Mouse (Mus musculus): ENCODE data around the gene Ski. TPM values are rescaled to one million over a fixed set of nuclear protein-coding genes. Genes with fewer than 3 reads are reported as not detected.

The Ski gene
- polyA plus RNA-seq, 2 experiments, result 2.4 to 4.5 TPM

- Histone ChIP-seq H3K4me3 (ENCODE audit: insufficient read depth in 1 of 2, low read depth in 2 of 2, low read length in 2 of 2) (peak overlapping the region; percentile 49 to 70), H3K9me3 (ENCODE audit: control insufficient read depth, low read length) (no peaks in the 10 kb centered on the region), H3K9ac (replicated peaks) (no peak overlapping the region; the same call in 1 of the 2 replicates), H3K4me2 (ENCODE audit: low read depth) (peak overlapping the region; percentile 79), H3K36me3 (replicated peaks; ENCODE audit: control insufficient read depth, insufficient read depth, low read depth) (no peaks in the 10 kb centered on the region), H3K27me3 (ENCODE audit: control insufficient read depth, insufficient read depth, low read length) (peaks cover 24% of the 10 kb centered on the region), H3K4me1 (replicated peaks; ENCODE audit: control insufficient read depth in 2 of 2, insufficient read depth in 2 of 2, low read length in 1 of 2) (peaks cover 5 to 45% of the 10 kb centered on the region in 2 experiments), H3K27ac (no peak overlapping the region)
- ATAC-seq (ENCODE audit: insufficient read depth) (no peak), DNase-seq (ENCODE audit: low read depth in 3 of 3, low spot score in 3 of 3) (no peak)
- WGBS (ENCODE audit: insufficient replicate concordance), result 25% methylated on average over 14 of the region's 14 CpGs
- TF ChIP-seq CTCF (IDR thresholded peaks at IDR 0.05; ENCODE audit: low read depth), result no peak
- TF ChIP-seq EP300 (IDR thresholded peaks at IDR 0.05; ENCODE audit: low read depth), result no peak
Observed at GRCm38 (mm10) chr4:155220213-155221100, 1.9 kb downstream of the Ski start.

DNA sequence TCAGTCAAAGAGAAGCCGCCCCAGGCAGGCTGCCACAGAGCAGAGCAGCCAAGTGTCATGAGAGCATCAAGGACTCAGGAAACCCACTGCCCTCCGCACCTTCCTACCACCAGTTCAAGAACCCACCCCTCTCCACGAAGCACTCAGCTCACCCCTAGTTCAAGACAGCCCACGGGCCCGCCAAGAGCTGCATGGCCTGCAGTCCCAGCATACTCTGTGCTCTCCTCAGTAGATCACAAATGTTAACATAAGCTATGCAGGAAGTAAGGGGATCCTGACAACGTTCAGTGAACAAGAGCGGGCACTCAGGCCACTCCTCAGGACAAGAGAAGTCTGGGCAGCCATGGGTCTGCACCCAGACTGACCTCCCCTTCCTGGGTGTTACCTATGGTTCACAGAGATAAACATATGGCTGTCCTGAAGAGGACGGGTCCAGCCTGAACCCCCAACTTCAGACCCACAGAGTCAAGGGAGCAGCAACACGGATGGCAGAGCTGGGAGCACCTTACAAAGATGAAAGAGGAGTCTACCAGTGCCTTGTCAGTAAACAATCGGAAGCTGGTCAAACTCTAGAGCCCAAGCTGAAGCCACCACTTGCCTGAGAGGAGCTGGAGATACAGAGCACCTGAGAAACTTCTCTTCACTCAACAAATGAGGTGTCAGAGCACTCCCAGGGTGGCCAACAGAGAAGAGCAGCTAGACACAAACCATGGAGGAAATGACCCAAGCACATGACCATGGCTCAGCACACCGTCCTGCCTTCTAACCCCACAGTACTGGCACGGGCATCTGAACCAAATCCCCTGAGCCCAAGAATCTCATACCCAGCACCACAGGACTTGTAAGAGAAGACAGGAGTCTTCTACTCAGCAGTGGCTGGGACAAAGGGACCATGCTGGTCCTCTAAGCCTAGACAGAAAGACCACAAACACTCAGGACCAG, 2.9 kb downstream of the Ski start:
- Histone ChIP-seq H3K9me3 (ENCODE audit: control insufficient read depth, low read length) (no peaks in the 10 kb centered on the region), H3K27me3 (ENCODE audit: control insufficient read depth, insufficient read depth, low read length) (peaks cover 24% of the 10 kb centered on the region), H3K36me3 (replicated peaks; ENCODE audit: control insufficient read depth, insufficient read depth, low read depth) (no peaks in the 10 kb centered on the region), H3K4me2 (ENCODE audit: low read depth) (peak overlapping the region; percentile 79), H3K27ac (no peak overlapping the region), H3K4me3 (ENCODE audit: insufficient read depth in 1 of 2, low read depth in 2 of 2, low read length in 2 of 2) (peak overlapping the region; percentile 31 to 70; a peak in 3 of 4 replicates), H3K4me1 (replicated peaks; ENCODE audit: control insufficient read depth in 2 of 2, insufficient read depth in 2 of 2, low read length in 1 of 2) (peaks cover 5 to 53% of the 10 kb centered on the region in 2 experiments), H3K9ac (replicated peaks) (no peak overlapping the region)
- no peak for TF ChIP-seq EP300 (IDR thresholded peaks at IDR 0.05; ENCODE audit: low read depth)
- no peak for TF ChIP-seq CTCF (IDR thresholded peaks at IDR 0.05; ENCODE audit: low read depth)
- ATAC-seq (ENCODE audit: insufficient read depth), result no peak
- DNase-seq (ENCODE audit: low read depth in 3 of 3, low spot score in 3 of 3), result no peak
- WGBS (ENCODE audit: insufficient replicate concordance), result 31% methylated on average over 12 of the region's 12 CpGs

GRCm38 (mm10) chr4:155218104-155218732, 4.2 kb downstream of the Ski start:
- Histone ChIP-seq H3K27ac (no peak overlapping the region), H3K36me3 (replicated peaks; ENCODE audit: control insufficient read depth, insufficient read depth, low read depth) (no peaks in the 10 kb centered on the region), H3K4me1 (replicated peaks; ENCODE audit: control insufficient read depth in 2 of 2, insufficient read depth in 2 of 2, low read length in 1 of 2) (peaks cover 0 to 53% of the 10 kb centered on the region in 2 experiments), H3K9ac (replicated peaks) (no peak overlapping the region), H3K4me3 (ENCODE audit: insufficient read depth in 1 of 2, low read depth in 2 of 2, low read length in 2 of 2) (no peak overlapping the region), H3K27me3 (ENCODE audit: control insufficient read depth, insufficient read depth, low read length) (peaks cover 24% of the 10 kb centered on the region), H3K9me3 (ENCODE audit: control insufficient read depth, low read length) (no peaks in the 10 kb centered on the region), H3K4me2 (ENCODE audit: low read depth) (no peak overlapping the region)
- no peak for ATAC-seq (ENCODE audit: insufficient read depth)
- TF ChIP-seq EP300 (IDR thresholded peaks at IDR 0.05; ENCODE audit: low read depth) (no peak), CTCF (IDR thresholded peaks at IDR 0.05; ENCODE audit: low read depth) (no peak)
- DNase-seq (ENCODE audit: low read depth in 3 of 3, low spot score in 3 of 3), result no peak
- 70% methylated on average over 9 of the region's 9 CpGs for WGBS (ENCODE audit: insufficient replicate concordance)

GRCm38 (mm10) chr4:155217241-155218103, 4.9 kb downstream of the Ski start:
- 39% methylated on average over 12 of the region's 12 CpGs for WGBS (ENCODE audit: insufficient replicate concordance)
- no peak overlapping the region for H3K4me3 ChIP-seq (ENCODE audit: insufficient read depth in 1 of 2, low read depth in 2 of 2, low read length in 2 of 2)
- peaks cover 23% of the 10 kb centered on the region for H3K27me3 ChIP-seq (ENCODE audit: control insufficient read depth, insufficient read depth, low read length)
- H3K36me3 ChIP-seq (replicated peaks; ENCODE audit: control insufficient read depth, insufficient read depth, low read depth), result no peaks in the 10 kb centered on the region
- TF ChIP-seq EP300 (IDR thresholded peaks at IDR 0.05; ENCODE audit: low read depth), result no peak
- TF ChIP-seq CTCF (IDR thresholded peaks at IDR 0.05; ENCODE audit: low read depth), result no peak
- ATAC-seq (ENCODE audit: insufficient read depth) (no peak), DNase-seq (ENCODE audit: low read depth in 3 of 3, low spot score in 3 of 3) (no peak)
- no peak overlapping the region for H3K4me2 ChIP-seq (ENCODE audit: low read depth)
- H3K9ac ChIP-seq (replicated peaks), result no peak overlapping the region
- H3K27ac ChIP-seq, result no peak overlapping the region
- H3K4me1 ChIP-seq (replicated peaks; ENCODE audit: control insufficient read depth in 2 of 2, insufficient read depth in 2 of 2, low read length in 1 of 2), result peaks cover 0 to 53% of the 10 kb centered on the region in 2 experiments
- H3K9me3 ChIP-seq (ENCODE audit: control insufficient read depth, low read length), result no peaks in the 10 kb centered on the region

All from liver, embryonic 14.5 days (tissue).